Mouse (Mus musculus): ENCODE data around the gene Gfral. TPM values are rescaled to one million over a fixed set of nuclear protein-coding genes. Genes with fewer than 3 reads are reported as not detected.

Gfral gene
- total and polyA plus RNA-seq, 3 experiments = not detected

- Histone ChIP-seq H3K4me1 (ENCODE audit: control insufficient read depth in 1 of 2, insufficient read depth in 2 of 2) (no peaks in the 10 kb centered on the region), H3K9ac (ENCODE audit: insufficient read depth, low read depth) (no peak overlapping the region), H3K79me2 (replicated peaks; ENCODE audit: control insufficient read depth, extremely low read depth, insufficient read depth, poor library complexity, severe bottlenecking) (no peaks in the 10 kb centered on the region), H3K36me3 (replicated peaks in 1 of 2; ENCODE audit: control insufficient read depth in 1 of 2, insufficient read depth in 1 of 2, low read length in 1 of 2) (no peaks in the 10 kb centered on the region), H3K27ac (ENCODE audit: insufficient read depth, low read depth) (no peak overlapping the region), H3K4me3 (replicated peaks in 1 of 3; ENCODE audit: low read depth in 2 of 3, low read length in 2 of 3, poor library complexity in 1 of 3) (no peak overlapping the region), H3K4me2 (ENCODE audit: insufficient read depth, low read depth, poor library complexity, severe bottlenecking) (no peak overlapping the region), H3K9me3 (replicated peaks; ENCODE audit: low read length) (no peaks in the 10 kb centered on the region), H3K27me3 (replicated peaks) (no peaks in the 10 kb centered on the region)
- TF ChIP-seq TCF12 (IDR thresholded peaks at IDR 0.05; ENCODE audit: low read depth, low read length) = no peak
- no peak for TF ChIP-seq JUN (IDR thresholded peaks at IDR 0.05; ENCODE audit: insufficient read depth, low read depth, low read length)
- no peak for TF ChIP-seq ELF1 (IDR thresholded peaks at IDR 0.05; ENCODE audit: low read depth, low read length)
- TF ChIP-seq USF1 (IDR thresholded peaks at IDR 0.05; ENCODE audit: low read depth, low read length) = no peak
- no peak for TF ChIP-seq RAD21 (IDR thresholded peaks at IDR 0.05; ENCODE audit: low read depth, low read length)
- no peak for TF ChIP-seq CHD2 (IDR thresholded peaks at IDR 0.05; ENCODE audit: low read length)
- no peak for TF ChIP-seq TBP (conservative IDR thresholded peaks at IDR 0.05; ENCODE audit: low read depth, low read length)
- no peak for TF ChIP-seq MAX (IDR thresholded peaks at IDR 0.05; ENCODE audit: low read length)
- no peak for TF ChIP-seq BHLHE40 (IDR thresholded peaks at IDR 0.05; ENCODE audit: low read depth, low read length)
- no peak for TF ChIP-seq ETS1 (conservative IDR thresholded peaks at IDR 0.05; ENCODE audit: low read depth, low read length)
- no peak for TF ChIP-seq ZNF384 (IDR thresholded peaks at IDR 0.05; ENCODE audit: low read depth, low read length)
- TF ChIP-seq MEF2A (IDR thresholded peaks at IDR 0.05; ENCODE audit: borderline replicate concordance, low read depth, low read length) = no peak
- TF ChIP-seq ZMIZ1 (IDR thresholded peaks at IDR 0.05; ENCODE audit: low read depth, low read length) = no peak
- TF ChIP-seq PAX5 (IDR thresholded peaks at IDR 0.05; ENCODE audit: low read length) = no peak
- TF ChIP-seq NRF1 (IDR thresholded peaks at IDR 0.05; ENCODE audit: low read depth, low read length) = no peak
- no peak for TF ChIP-seq GABPA (IDR thresholded peaks at IDR 0.05; ENCODE audit: insufficient replicate concordance, low read depth, low read length)
- TF ChIP-seq UBTF (IDR thresholded peaks at IDR 0.05; ENCODE audit: low read depth, low read length) = no peak
- TF ChIP-seq ZKSCAN1 (IDR thresholded peaks at IDR 0.05; ENCODE audit: borderline replicate concordance, low read depth, low read length) = no peak
- TF ChIP-seq MXI1 (IDR thresholded peaks at IDR 0.05; ENCODE audit: low read depth, low read length) = no peak
- DNase-seq (ENCODE audit: extremely low read depth) = no peak
- in situ Hi-C loops (cut with MboI; ENCODE audit: low pct_ligation_motif_present, low pct_unique_long_range_greater_than_20kb, low sequenced_read_pairs) (no loop called here), dilution Hi-C loops (cut with MboI; ENCODE audit: extremely low pct_ligation_motif_present, extremely low pct_unique_long_range_greater_than_20kb, low sequenced_read_pairs) (no loop called here)
Observed at GRCm38 (mm10) chr9:76172686-76173295, 40.7 kb downstream of the Gfral start.

DNA sequence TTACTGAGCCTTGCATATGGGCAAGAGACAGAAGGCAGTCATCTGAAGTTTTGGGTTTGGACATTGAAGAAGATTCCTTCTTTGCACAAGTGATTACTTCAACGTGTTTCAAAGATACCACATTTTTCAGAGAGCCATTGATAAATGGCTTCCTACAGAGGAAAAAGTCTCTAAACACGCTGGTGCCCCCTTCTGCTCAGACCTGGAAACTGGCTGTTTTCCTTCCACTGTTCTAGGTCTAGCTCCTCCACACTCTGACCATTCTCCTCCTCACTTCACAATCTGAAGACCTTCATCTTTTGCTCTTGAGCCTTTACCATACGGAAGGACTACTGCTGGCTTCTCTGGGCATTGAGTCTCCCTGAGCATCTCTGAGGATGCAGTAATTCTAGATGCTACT lies 45.1 kb downstream of the Gfral start:
- H3K79me2 ChIP-seq (replicated peaks; ENCODE audit: control insufficient read depth, extremely low read depth, insufficient read depth, poor library complexity, severe bottlenecking) = no peaks in the 10 kb centered on the region
- no peaks in the 10 kb centered on the region for H3K36me3 ChIP-seq (replicated peaks in 1 of 2; ENCODE audit: control insufficient read depth in 1 of 2, insufficient read depth in 1 of 2, low read length in 1 of 2)
- dilution Hi-C loops (cut with MboI; ENCODE audit: extremely low pct_ligation_motif_present, extremely low pct_unique_long_range_greater_than_20kb, low sequenced_read_pairs) (no loop called here), in situ Hi-C loops (cut with MboI; ENCODE audit: low pct_ligation_motif_present, low pct_unique_long_range_greater_than_20kb, low sequenced_read_pairs) (no loop called here)
- H3K4me2 ChIP-seq (ENCODE audit: insufficient read depth, low read depth, poor library complexity, severe bottlenecking) = no peak overlapping the region
- H3K4me1 ChIP-seq (ENCODE audit: control insufficient read depth in 1 of 2, insufficient read depth in 2 of 2) = no peaks in the 10 kb centered on the region
- no peak overlapping the region for H3K27ac ChIP-seq (ENCODE audit: insufficient read depth, low read depth)
- no peaks in the 10 kb centered on the region for H3K9me3 ChIP-seq (replicated peaks; ENCODE audit: low read length)
- H3K27me3 ChIP-seq (replicated peaks) = no peaks in the 10 kb centered on the region
- H3K4me3 ChIP-seq (replicated peaks in 1 of 3; ENCODE audit: low read depth in 2 of 3, low read length in 2 of 3, poor library complexity in 1 of 3) = no peak overlapping the region
- peak; percentile 11 for DNase-seq (ENCODE audit: extremely low read depth)
- peak; percentile 19 to 46; a peak in 3 of 4 replicates for TF ChIP-seq CTCF (conservative IDR thresholded peaks at IDR 0.05 in 1 of 2, IDR thresholded peaks at IDR 0.05 in 1 of 2; ENCODE audit: low read depth in 2 of 2, low read length in 2 of 2)
- TF ChIP-seq RAD21 (IDR thresholded peaks at IDR 0.05; ENCODE audit: low read depth, low read length) = peak; percentile 41
- peak; percentile 13; the same call in 1 of the 2 replicates for TF ChIP-seq SMC3 (IDR thresholded peaks at IDR 0.05; ENCODE audit: low read depth, low read length)
- TF ChIP-seq BHLHE40 (IDR thresholded peaks at IDR 0.05; ENCODE audit: low read depth, low read length) = no peak
- H3K9ac ChIP-seq (ENCODE audit: insufficient read depth, low read depth) = no peak overlapping the region
